Mouse (Mus musculus): ENCODE results near the gene Zfp467.

- no peak for TF ChIP-seq CTCF (IDR thresholded peaks at IDR 0.05; ENCODE audit: extremely low read depth, insufficient read length, insufficient replicate concordance, low read depth, low read length)
- TF ChIP-seq POLR2A (IDR thresholded peaks at IDR 0.05; ENCODE audit: low read depth, low read length): no peak
Measured at GRCm38 (mm10) chr6:48428769-48429557, 16.7 kb downstream of the Zfp467 start.

All from small intestine, adult 2 months (tissue).